Mouse (Mus musculus) midbrain, embryonic 13.5 days (tissue): Measurements from ENCODE around the gene Fam160a2. TPM values are rescaled to one million over a fixed set of nuclear protein-coding genes. Genes with fewer than 3 reads are reported as not detected.

ENCODE experiments used
- ATAC-seq: fragments of 200-750 bp; cut with Nextera tagmentation; 2 replicates; pipeline ENCODE4 v1.8.0; 2017; ENCODE audit warnings: mild to moderate bottlenecking, moderate TSS enrichment, moderate library complexity
- H3K27ac ChIP-seq: fragments of 300-500 bp; sonication (generic); 2 replicates; pipeline ENCODE4 v1.5.1; 2015; ENCODE audit warnings: inconsistent platforms, mild to moderate bottlenecking, moderate library complexity
- H3K27me3 ChIP-seq: fragments of 300-500 bp; sonication (generic); 2 replicates; pipeline ENCODE4 v1.6.1; 2015; ENCODE audit warnings: mild to moderate bottlenecking, inconsistent platforms
- H3K36me3 ChIP-seq: fragments of 300-500 bp; sonication (generic); 2 replicates; pipeline ENCODE4 v1.6.1; 2015; ENCODE audit warnings: mild to moderate bottlenecking, inconsistent platforms
- H3K4me1 ChIP-seq: fragments of 300-500 bp; sonication (generic); replicated peaks from 2 replicates; pipeline ENCODE4 v1.6.1; 2015; ENCODE audit warnings: inconsistent platforms
- H3K4me2 ChIP-seq: fragments of 300-500 bp; sonication (generic); replicated peaks from 2 replicates; pipeline ENCODE4 v1.6.1; 2015; ENCODE audit warnings: moderate library complexity, mild to moderate bottlenecking, inconsistent platforms
- H3K4me3 ChIP-seq: fragments of 300-500 bp; sonication (generic); replicated peaks from 2 replicates; pipeline ENCODE4 v1.5.1; 2015; ENCODE audit warnings: mild to moderate bottlenecking, inconsistent platforms
- H3K9ac ChIP-seq: fragments of 300-500 bp; sonication (generic); replicated peaks from 2 replicates; pipeline ENCODE4 v1.6.1; 2015; ENCODE audit warnings: mild to moderate bottlenecking, inconsistent platforms
- H3K9me3 ChIP-seq: fragments of 300-500 bp; sonication (generic); 2 replicates; pipeline ENCODE4 v1.6.1; 2016; ENCODE audit warnings: mild to moderate bottlenecking, inconsistent platforms
- WGBS: fragments of 180-500 bp; shearing (Covaris S2); methylation state at CpG from one replicate; pipeline ENCODE4 v1.1.7; 2015; 5-methylcytosine and 5-hydroxymethylcytosine counted together
- polyA plus RNA-seq: library from polyadenylated mRNA; unstranded; fragments of >200 nt; fragmentation: Nextera tagmentation; extraction: Ambion mirVana; gene quantifications from 2 replicates; pipeline ENCODE4 v1.2.1, GENCODE M21; 2015

Gene Fam160a2
- polyA plus RNA-seq, result 46.3 and 47.8 TPM in 2 replicates

- peak; percentile 99 for ATAC-seq
- Histone ChIP-seq H3K4me2 (peak within 1 kb of the TSS; percentile 83), H3K36me3 (no peaks in the 10 kb centered on the region), H3K9me3 (no peaks in the 10 kb centered on the region), H3K4me3 (peak within 1 kb of the TSS; percentile 85), H3K27ac (peak within 1 kb of the TSS; percentile 84), H3K4me1 (peaks cover 26% of the 10 kb centered on the region), H3K27me3 (no peaks in the 10 kb centered on the region), H3K9ac (peak within 1 kb of the TSS; percentile 94)
- under 1% methylated on average over 55 of the region's 55 CpGs for WGBS
Observed at GRCm38 (mm10) chr7:105399935-105400624, at the start of gene Fam160a2. Gene Fam160a2 (minus strand): TSS chr7:105400054.

GRCm38 (mm10) chr7:105445076-105445475 is 45.2 kb upstream of the Fam160a2 start:
- no peak overlapping the region for H3K4me2 ChIP-seq
- H3K36me3 ChIP-seq, result no peaks in the 10 kb centered on the region
- no peaks in the 10 kb centered on the region for H3K9me3 ChIP-seq
- H3K27me3 ChIP-seq, result no peaks in the 10 kb centered on the region
- H3K27ac ChIP-seq, result no peak overlapping the region
- H3K9ac ChIP-seq, result no peak overlapping the region
- no peak overlapping the region for H3K4me3 ChIP-seq
- 78% methylated on average over 3 of the region's 3 CpGs for WGBS
- no peaks in the 10 kb centered on the region for H3K4me1 ChIP-seq
- no peak for ATAC-seq

- no peaks in the 10 kb centered on the region for H3K36me3 ChIP-seq
Observed at GRCm38 (mm10) chr7:105441426-105441825, 41.6 kb upstream of the Fam160a2 start.

GRCm38 (mm10) chr7:105437979-105438772 is 38.3 kb upstream of the Fam160a2 start:
- no peaks in the 10 kb centered on the region for H3K36me3 ChIP-seq
- ATAC-seq, result no peak
- no peaks in the 10 kb centered on the region for H3K27me3 ChIP-seq
- H3K4me3 ChIP-seq, result no peak overlapping the region
- H3K4me2 ChIP-seq, result no peak overlapping the region
- no peak overlapping the region for H3K9ac ChIP-seq
- H3K4me1 ChIP-seq, result no peaks in the 10 kb centered on the region
- no peak overlapping the region for H3K27ac ChIP-seq
- H3K9me3 ChIP-seq, result no peaks in the 10 kb centered on the region
- 83% methylated on average over 7 of the region's 7 CpGs for WGBS

More at GRCm38 (mm10) chr7:105441426-105441825, 41.6 kb upstream of the Fam160a2 start:
- ATAC-seq, result no peak
- H3K27ac ChIP-seq, result no peak overlapping the region
- H3K9ac ChIP-seq, result no peak overlapping the region
- H3K4me1 ChIP-seq, result no peaks in the 10 kb centered on the region
- no peaks in the 10 kb centered on the region for H3K9me3 ChIP-seq
- no peak overlapping the region for H3K4me3 ChIP-seq
- no peaks in the 10 kb centered on the region for H3K27me3 ChIP-seq
- WGBS, result 62% methylated on average over 4 of the region's 4 CpGs
- H3K4me2 ChIP-seq, result no peak overlapping the region

- Histone ChIP-seq H3K4me1 (no peaks in the 10 kb centered on the region), H3K4me3 (no peak overlapping the region), H3K36me3 (no peaks in the 10 kb centered on the region), H3K9me3 (no peaks in the 10 kb centered on the region), H3K27me3 (no peaks in the 10 kb centered on the region), H3K27ac (no peak overlapping the region), H3K4me2 (no peak overlapping the region), H3K9ac (no peak overlapping the region)
- peak; percentile 40; the same call in 1 of the 2 replicates for ATAC-seq
- 86% methylated on average over 22 of the region's 22 CpGs for WGBS
Observed at GRCm38 (mm10) chr7:105434798-105435197, 34.9 kb upstream of the Fam160a2 start.

- Histone ChIP-seq H3K4me2 (no peak overlapping the region), H3K9ac (no peak overlapping the region), H3K27ac (no peak overlapping the region), H3K9me3 (no peaks in the 10 kb centered on the region), H3K4me1 (no peaks in the 10 kb centered on the region), H3K36me3 (no peaks in the 10 kb centered on the region), H3K27me3 (no peaks in the 10 kb centered on the region), H3K4me3 (no peak overlapping the region)
- WGBS, result 89% methylated on average over 17 of the region's 17 CpGs
- ATAC-seq, result no peak
Observed at GRCm38 (mm10) chr7:105433859-105434258, 34.0 kb upstream of the Fam160a2 start.

GRCm38 (mm10) chr7:105432058-105432457 is 32.2 kb upstream of the Fam160a2 start:
- H3K27me3 ChIP-seq, result peaks cover 11% of the 10 kb centered on the region
- H3K4me3 ChIP-seq, result no peak overlapping the region
- H3K9ac ChIP-seq, result no peak overlapping the region
- H3K36me3 ChIP-seq, result no peaks in the 10 kb centered on the region
- no peak overlapping the region for H3K27ac ChIP-seq
- H3K4me1 ChIP-seq, result no peaks in the 10 kb centered on the region
- no peaks in the 10 kb centered on the region for H3K9me3 ChIP-seq
- no peak overlapping the region for H3K4me2 ChIP-seq
- 54% methylated on average over 1 of the region's 1 CpGs for WGBS
- ATAC-seq, result no peak

GRCm38 (mm10) chr7:105426051-105426450 is 26.2 kb upstream of the Fam160a2 start:
- Histone ChIP-seq H3K27ac (no peak overlapping the region), H3K4me2 (peak overlapping the region; percentile 90), H3K27me3 (peaks cover 50% of the 10 kb centered on the region), H3K4me1 (peaks cover 11% of the 10 kb centered on the region), H3K4me3 (peak overlapping the region; percentile 56), H3K9me3 (no peaks in the 10 kb centered on the region), H3K36me3 (no peaks in the 10 kb centered on the region), H3K9ac (peak overlapping the region; percentile 69)
- peak; percentile 79 for ATAC-seq
- 2% methylated on average over 11 of the region's 11 CpGs for WGBS

GRCm38 (mm10) chr7:105425424-105426043 is 25.7 kb upstream of the Fam160a2 start, which contains the start of gene Cckbr:
Gene Cckbr (plus strand): TSS chr7:105425731.
- peak within 1 kb of the TSS; percentile 90 for H3K4me2 ChIP-seq
- H3K27me3 ChIP-seq, result peaks cover 50% of the 10 kb centered on the region
- H3K4me1 ChIP-seq, result peaks cover 11% of the 10 kb centered on the region
- H3K36me3 ChIP-seq, result no peaks in the 10 kb centered on the region
- peak within 1 kb of the TSS; percentile 69 for H3K9ac ChIP-seq
- peak; percentile 83 for ATAC-seq
- WGBS, result 2% methylated on average over 31 of the region's 31 CpGs
- H3K4me3 ChIP-seq, result peak within 1 kb of the TSS; percentile 56
- no peak within 1 kb of the TSS for H3K27ac ChIP-seq
- H3K9me3 ChIP-seq, result no peaks in the 10 kb centered on the region

- WGBS, result 30% methylated on average over 5 of the region's 5 CpGs
- Histone ChIP-seq H3K9ac (no peak overlapping the region), H3K4me1 (peaks cover 11% of the 10 kb centered on the region), H3K27me3 (peaks cover 50% of the 10 kb centered on the region), H3K36me3 (no peaks in the 10 kb centered on the region), H3K4me3 (no peak overlapping the region), H3K9me3 (no peaks in the 10 kb centered on the region), H3K4me2 (no peak overlapping the region), H3K27ac (no peak overlapping the region)
- ATAC-seq, result no peak
Observed at GRCm38 (mm10) chr7:105424368-105424767, 24.5 kb upstream of the Fam160a2 start.

GRCm38 (mm10) chr7:105420903-105421302 is 21.0 kb upstream of the Fam160a2 start:
- H3K27ac ChIP-seq, result no peak overlapping the region

GRCm38 (mm10) chr7:105418106-105418505 is 18.3 kb upstream of the Fam160a2 start:
- ATAC-seq, result no peak
- H3K27ac ChIP-seq, result no peak overlapping the region
- H3K36me3 ChIP-seq, result no peaks in the 10 kb centered on the region
- 81% methylated on average over 5 of the region's 5 CpGs for WGBS
- no peaks in the 10 kb centered on the region for H3K4me1 ChIP-seq
- H3K27me3 ChIP-seq, result 0 out of 2 replicates have a peak, but pooled peaks cover 4% of the 10 kb centered on the region
- H3K4me2 ChIP-seq, result no peak overlapping the region
- no peak overlapping the region for H3K9ac ChIP-seq
- no peaks in the 10 kb centered on the region for H3K9me3 ChIP-seq
- no peak overlapping the region for H3K4me3 ChIP-seq

More at GRCm38 (mm10) chr7:105420903-105421302, 21.0 kb upstream of the Fam160a2 start:
- Histone ChIP-seq H3K27me3 (peaks cover 27% of the 10 kb centered on the region), H3K4me2 (no peak overlapping the region), H3K36me3 (no peaks in the 10 kb centered on the region), H3K4me1 (peaks cover 8% of the 10 kb centered on the region), H3K9me3 (no peaks in the 10 kb centered on the region), H3K9ac (no peak overlapping the region), H3K4me3 (no peak overlapping the region)
- no peak for ATAC-seq
- 68% methylated on average over 2 of the region's 2 CpGs for WGBS
